Mouse (Mus musculus): Measurements from ENCODE around the gene Thrb. TPM values are rescaled to one million over a fixed set of nuclear protein-coding genes. Genes with fewer than 3 reads are reported as not detected.

The Thrb gene
- total and polyA plus RNA-seq, 3 experiments = 7.7 to 28.1 (median 27.5) TPM

GRCm38 (mm10) chr14:17742902-17743712 is 83.0 kb downstream of the Thrb start:
- Histone ChIP-seq H3K27ac (peak overlapping the region; percentile 78), H3K36me3 (ENCODE audit: control insufficient read depth, insufficient read depth, low read length) (peaks cover 2% of the 10 kb centered on the region), H3K4me3 (no peak overlapping the region), H3K27me3 (ENCODE audit: control insufficient read depth, insufficient read depth, low read length) (no peaks in the 10 kb centered on the region), H3K9ac (ENCODE audit: low read depth, low read length) (peak overlapping the region; percentile 25; the same call in 1 of the 2 replicates), H3K79me2 (replicated peaks; ENCODE audit: control insufficient read depth, insufficient read depth, low read length) (no peaks in the 10 kb centered on the region; the same call in 1 of the 2 replicates), H3K4me1 (ENCODE audit: control insufficient read depth, insufficient read depth, low read length) (peaks cover 6% of the 10 kb centered on the region)
- no peak for TF ChIP-seq EP300 (IDR thresholded peaks at IDR 0.05; ENCODE audit: insufficient read depth, low read depth, low read length)
- no peak for TF ChIP-seq POLR2A (IDR thresholded peaks at IDR 0.05; ENCODE audit: insufficient read depth, low read depth, low read length)
- TF ChIP-seq CTCF (IDR thresholded peaks at IDR 0.05) = no peak
- intact Hi-C loops (cut with DNase I) = loop anchor here (2.0 to 10.0 kb wide), 3 partner anchors 44 to 162 kb away; partner anchors contain the start of gene Thrb
- WGBS = 40% methylated on average over 9 of the region's 9 CpGs
- DNase-seq = peak in 1 of 2 experiments; percentile 30

GRCm38 (mm10) chr14:17743713-17744158 is 83.7 kb downstream of the Thrb start:
- H3K27ac ChIP-seq = peak overlapping the region; percentile 78
- peaks cover 6% of the 10 kb centered on the region for H3K4me1 ChIP-seq (ENCODE audit: control insufficient read depth, insufficient read depth, low read length)
- peaks cover 4% of the 10 kb centered on the region for H3K36me3 ChIP-seq (ENCODE audit: control insufficient read depth, insufficient read depth, low read length)
- intact Hi-C loops (cut with DNase I) = loop anchor here (2.0 to 10.0 kb wide), 3 partner anchors 45 to 161 kb away; partner anchors contain the start of gene Thrb
- no peak overlapping the region for H3K4me3 ChIP-seq
- peak overlapping the region; percentile 38; the same call in 1 of the 2 replicates for H3K9ac ChIP-seq (ENCODE audit: low read depth, low read length)
- WGBS = 29% methylated on average over 2 of the region's 2 CpGs
- H3K27me3 ChIP-seq (ENCODE audit: control insufficient read depth, insufficient read depth, low read length) = no peaks in the 10 kb centered on the region
- TF ChIP-seq CTCF (IDR thresholded peaks at IDR 0.05) (no peak), POLR2A (IDR thresholded peaks at IDR 0.05; ENCODE audit: insufficient read depth, low read depth, low read length) (no peak), EP300 (IDR thresholded peaks at IDR 0.05; ENCODE audit: insufficient read depth, low read depth, low read length) (no peak)
- no peaks in the 10 kb centered on the region; the same call in 1 of the 2 replicates for H3K79me2 ChIP-seq (replicated peaks; ENCODE audit: control insufficient read depth, insufficient read depth, low read length)
- DNase-seq = no peak

GRCm38 (mm10) chr14:17747922-17748321 is 87.9 kb downstream of the Thrb start:
- Histone ChIP-seq H3K9ac (ENCODE audit: low read depth, low read length) (no peak overlapping the region), H3K4me1 (ENCODE audit: control insufficient read depth, insufficient read depth, low read length) (peaks cover 6% of the 10 kb centered on the region), H3K36me3 (ENCODE audit: control insufficient read depth, insufficient read depth, low read length) (peaks cover 3% of the 10 kb centered on the region; the same call in 1 of the 2 replicates), H3K27ac (peak overlapping the region; percentile 11; the same call in 1 of the 2 replicates), H3K4me3 (no peak overlapping the region), H3K79me2 (replicated peaks; ENCODE audit: control insufficient read depth, insufficient read depth, low read length) (no peaks in the 10 kb centered on the region; the same call in 1 of the 2 replicates), H3K27me3 (ENCODE audit: control insufficient read depth, insufficient read depth, low read length) (no peaks in the 10 kb centered on the region)
- DNase-seq = no peak
- no peak for TF ChIP-seq POLR2A (IDR thresholded peaks at IDR 0.05; ENCODE audit: insufficient read depth, low read depth, low read length)
- no peak for TF ChIP-seq CTCF (IDR thresholded peaks at IDR 0.05)
- no peak for TF ChIP-seq EP300 (IDR thresholded peaks at IDR 0.05; ENCODE audit: insufficient read depth, low read depth, low read length)
- intact Hi-C loops (cut with DNase I) = loop anchor here (10.0 kb wide), 1 partner anchor 157 kb away; no protein-coding TSS in a partner anchor
- WGBS = 67% methylated on average over 3 of the region's 3 CpGs

- H3K27ac ChIP-seq = no peak overlapping the region
- DNase-seq = no peak
- no peaks in the 10 kb centered on the region; the same call in 1 of the 2 replicates for H3K79me2 ChIP-seq (replicated peaks; ENCODE audit: control insufficient read depth, insufficient read depth, low read length)
- no peaks in the 10 kb centered on the region for H3K27me3 ChIP-seq (ENCODE audit: control insufficient read depth, insufficient read depth, low read length)
- intact Hi-C loops (cut with DNase I) = loop anchor here (10.0 kb wide), 1 partner anchor 156 kb away; no protein-coding TSS in a partner anchor
- H3K9ac ChIP-seq (ENCODE audit: low read depth, low read length) = no peak overlapping the region
- TF ChIP-seq CTCF (IDR thresholded peaks at IDR 0.05) (no peak), POLR2A (IDR thresholded peaks at IDR 0.05; ENCODE audit: insufficient read depth, low read depth, low read length) (no peak), EP300 (IDR thresholded peaks at IDR 0.05; ENCODE audit: insufficient read depth, low read depth, low read length) (no peak)
- peaks cover 6% of the 10 kb centered on the region for H3K4me1 ChIP-seq (ENCODE audit: control insufficient read depth, insufficient read depth, low read length)
- H3K36me3 ChIP-seq (ENCODE audit: control insufficient read depth, insufficient read depth, low read length) = 0 out of 2 replicates have a peak, but pooled peaks cover 3% of the 10 kb centered on the region
- no peak overlapping the region for H3K4me3 ChIP-seq
Measured at GRCm38 (mm10) chr14:17748945-17749344, 88.9 kb downstream of the Thrb start.

- Histone ChIP-seq H3K79me2 (replicated peaks; ENCODE audit: control insufficient read depth, insufficient read depth, low read length) (no peaks in the 10 kb centered on the region), H3K36me3 (ENCODE audit: control insufficient read depth, insufficient read depth, low read length) (0 out of 2 replicates have a peak, but pooled peaks cover 3% of the 10 kb centered on the region), H3K27ac (no peak overlapping the region), H3K4me1 (ENCODE audit: control insufficient read depth, insufficient read depth, low read length) (peaks cover 5% of the 10 kb centered on the region), H3K27me3 (ENCODE audit: control insufficient read depth, insufficient read depth, low read length) (no peaks in the 10 kb centered on the region), H3K4me3 (no peak overlapping the region), H3K9ac (ENCODE audit: low read depth, low read length) (no peak overlapping the region)
- TF ChIP-seq CTCF (IDR thresholded peaks at IDR 0.05) (no peak), POLR2A (IDR thresholded peaks at IDR 0.05; ENCODE audit: insufficient read depth, low read depth, low read length) (no peak), EP300 (IDR thresholded peaks at IDR 0.05; ENCODE audit: insufficient read depth, low read depth, low read length) (no peak)
- WGBS = 85% methylated on average over 1 of the region's 1 CpGs
- intact Hi-C loops (cut with DNase I) = no loop called here
- no peak for DNase-seq
Measured at GRCm38 (mm10) chr14:17751911-17752310, 91.8 kb downstream of the Thrb start.
